Mouse (Mus musculus) inflammation-experienced regulatory T-cells, adult 6 months (primary cell): Measurements from ENCODE around the gene 2900026A02Rik. TPM values are rescaled to one million over a fixed set of nuclear protein-coding genes. Genes with fewer than 3 reads are reported as not detected.
"Not testable (repeated sequence)": the region's sequence is repeated elsewhere in the genome, so short reads cannot be mapped to it uniquely, and the experiment has no call there.

Source experiments
- ATAC-seq: one replicate; pipeline ENCODE4 v1.8.0; 2017
- polyA plus RNA-seq, 3 experiments: library from polyadenylated mRNA; unstranded; fragments of 100-300 nt; shearing (Covaris generic); gene quantifications; one replicate each; pipeline ENCODE4 v1.2.1; 2017

The 2900026A02Rik gene
- polyA plus RNA-seq, 3 experiments from 2014 or later, result 1.4 to 3.2 (median 1.4) TPM

DNA sequence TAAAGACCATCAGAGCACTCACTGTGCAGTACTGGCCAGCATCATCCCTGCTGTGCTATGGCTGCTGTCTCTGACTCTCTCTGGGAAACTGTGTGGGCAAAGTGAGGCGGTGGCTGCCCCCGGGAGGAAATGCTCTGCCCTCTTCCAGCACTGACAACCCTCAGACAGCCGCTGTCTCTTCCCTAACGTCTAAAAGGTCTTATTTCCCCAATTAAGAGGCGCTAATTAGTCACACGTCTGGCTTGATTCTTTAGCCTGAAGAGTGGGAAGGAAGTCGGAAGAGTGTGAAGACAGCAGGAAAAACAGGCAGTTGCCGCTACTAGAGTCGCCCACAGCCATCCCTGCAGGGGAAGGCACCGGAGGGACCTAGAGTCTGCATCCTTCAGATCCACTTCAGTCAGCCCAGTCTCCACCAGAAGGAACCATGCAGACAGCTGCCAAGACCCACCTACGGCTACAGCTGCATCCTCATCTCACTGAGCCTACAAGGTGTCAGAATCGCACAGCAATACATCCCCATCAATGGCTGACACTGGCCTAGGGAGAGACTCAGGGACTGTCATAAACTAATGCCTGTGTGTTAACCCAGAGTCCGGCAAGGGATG lies 101.1 kb downstream of the 2900026A02Rik start:
- ATAC-seq, result no peak

DNA sequence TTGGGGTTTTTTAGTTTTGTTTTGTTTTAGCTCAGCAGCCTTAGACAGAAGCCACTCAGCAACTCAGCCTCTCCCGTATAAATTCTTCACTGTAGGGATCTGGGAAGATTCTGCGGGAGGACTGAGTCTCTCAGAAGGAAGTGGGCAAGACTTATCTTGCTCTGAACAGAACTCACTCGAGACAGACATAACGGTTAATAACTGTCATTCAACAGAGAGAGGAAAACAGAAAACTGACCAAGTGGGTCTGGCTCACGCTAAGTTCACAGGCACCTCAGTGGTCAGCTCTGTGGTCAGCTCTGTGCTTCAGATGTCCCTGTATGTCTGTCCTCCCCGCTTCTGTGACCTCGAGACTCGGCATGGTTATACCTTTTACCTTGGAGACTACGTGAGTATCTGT lies 101.7 kb downstream of the 2900026A02Rik start:
- no peak for ATAC-seq

DNA sequence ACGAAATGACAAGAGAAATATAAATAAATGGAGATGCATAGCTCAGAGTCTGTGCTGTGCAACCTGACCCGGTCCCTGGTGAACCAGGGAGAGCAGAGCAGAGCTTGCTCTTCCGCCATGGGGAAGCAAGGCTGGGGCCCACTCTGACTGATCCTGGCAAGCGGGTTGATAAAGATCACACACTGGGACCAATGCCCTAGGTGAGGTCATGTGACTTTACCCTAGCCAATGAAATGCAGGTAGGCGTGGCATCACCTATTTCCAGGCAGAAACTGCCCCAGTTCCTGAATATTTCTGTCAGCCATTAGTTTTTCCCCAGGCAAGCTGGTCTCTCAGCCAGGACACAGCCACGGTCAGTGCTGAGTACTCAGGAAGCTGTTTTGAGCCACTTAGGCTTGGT lies 102.3 kb downstream of the 2900026A02Rik start:
- no peak for ATAC-seq

DNA sequence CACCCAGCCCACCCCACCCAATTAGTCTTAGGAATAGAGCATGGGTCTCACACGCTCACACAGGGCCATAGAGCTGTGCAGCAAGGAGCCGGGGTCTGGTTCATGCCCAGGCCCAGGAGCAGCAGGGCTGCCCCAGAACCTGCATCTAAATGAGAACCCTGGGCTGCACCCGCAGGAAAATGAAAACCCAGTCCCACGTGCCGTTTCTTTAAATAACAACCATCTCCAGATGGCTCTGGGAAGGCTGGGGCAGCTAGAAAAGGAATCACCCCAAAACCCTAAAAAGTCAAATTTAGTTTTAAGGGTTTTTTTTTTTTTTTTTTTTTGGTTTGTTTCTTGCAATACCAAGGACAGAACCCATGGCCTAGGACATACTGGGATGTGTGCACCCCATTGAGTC lies 103.7 kb downstream of the 2900026A02Rik start:
- ATAC-seq, result no peak

DNA sequence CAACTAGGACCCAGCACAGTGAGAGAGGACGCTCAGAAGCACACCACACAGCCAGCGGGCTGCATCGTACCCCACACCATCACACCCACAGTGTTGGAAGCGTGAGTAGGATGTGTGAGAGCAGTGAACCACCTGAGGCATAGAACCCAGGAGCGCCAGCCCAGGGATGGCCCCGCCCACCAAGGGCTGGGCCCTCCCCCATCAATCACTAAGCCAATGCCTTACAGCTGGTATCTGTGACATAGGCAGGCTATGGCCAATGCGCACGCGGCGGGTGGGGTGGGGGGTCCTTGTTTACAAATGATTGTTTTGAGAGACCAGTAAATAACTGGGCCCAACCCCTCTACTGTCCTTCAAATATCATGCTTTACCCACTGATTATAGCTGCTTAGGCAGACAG lies 105.1 kb downstream of the 2900026A02Rik start:
- no peak for ATAC-seq

- peak; percentile 67 for ATAC-seq
Measured at GRCm38 (mm10) chr5:113114264-113115225, 106.5 kb downstream of the 2900026A02Rik start.

- no peak for ATAC-seq
Measured at GRCm38 (mm10) chr5:113113120-113113519, 107.9 kb downstream of the 2900026A02Rik start.

- ATAC-seq, result no peak
Measured at GRCm38 (mm10) chr5:113111336-113111735, 109.7 kb downstream of the 2900026A02Rik start.

- ATAC-seq, result no peak
Measured at GRCm38 (mm10) chr5:113110929-113111328, 110.1 kb downstream of the 2900026A02Rik start.

GRCm38 (mm10) chr5:113109651-113110050 lies 111.4 kb downstream of the 2900026A02Rik start:
- not testable (repeated sequence) for ATAC-seq

- ATAC-seq, result no peak
Measured at GRCm38 (mm10) chr5:113108165-113108764, 112.8 kb downstream of the 2900026A02Rik start.

- ATAC-seq, result no peak
Measured at GRCm38 (mm10) chr5:113107709-113108108, 113.3 kb downstream of the 2900026A02Rik start.

GRCm38 (mm10) chr5:113106594-113106993 lies 114.4 kb downstream of the 2900026A02Rik start:
- ATAC-seq, result no peak

DNA sequence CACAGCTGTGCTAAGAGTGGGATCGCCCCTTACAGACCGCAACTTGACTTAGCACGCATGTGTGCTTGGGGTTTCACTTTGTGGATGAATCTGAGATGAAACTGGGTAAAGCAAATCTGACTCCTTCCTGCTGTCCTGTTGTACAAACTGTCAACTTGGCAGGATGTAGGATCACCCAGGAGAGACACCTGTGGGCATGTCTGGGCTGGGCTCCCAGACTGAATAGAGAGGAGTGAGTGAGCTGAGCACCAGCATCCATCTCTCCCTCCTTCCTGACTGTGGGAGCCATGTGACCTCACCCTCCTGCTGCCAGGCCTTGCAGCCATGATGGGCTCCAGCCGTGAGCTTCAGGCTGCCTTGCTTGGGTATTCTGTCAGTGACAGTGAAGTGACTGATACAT lies 115.6 kb downstream of the 2900026A02Rik start:
- no peak for ATAC-seq

DNA sequence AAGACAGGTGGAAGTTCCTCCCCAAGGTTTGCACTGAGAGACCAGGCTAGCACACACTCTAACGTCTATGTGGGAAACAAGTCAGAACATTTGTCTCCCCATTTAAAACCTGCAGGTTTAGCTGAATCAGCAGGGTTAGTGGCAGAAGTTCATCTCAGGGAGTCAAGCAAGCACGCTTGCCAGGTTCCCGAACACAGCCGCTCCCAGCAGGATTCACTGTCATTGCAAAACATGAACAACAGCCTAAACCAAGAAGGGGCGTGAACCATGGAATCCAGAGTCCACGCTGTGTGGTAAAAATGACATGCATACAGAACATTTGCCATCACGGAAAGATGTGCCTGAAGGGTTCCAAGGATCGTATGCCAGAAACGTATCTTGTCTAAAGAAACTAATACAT lies 116.0 kb downstream of the 2900026A02Rik start:
- ATAC-seq, result no peak

DNA sequence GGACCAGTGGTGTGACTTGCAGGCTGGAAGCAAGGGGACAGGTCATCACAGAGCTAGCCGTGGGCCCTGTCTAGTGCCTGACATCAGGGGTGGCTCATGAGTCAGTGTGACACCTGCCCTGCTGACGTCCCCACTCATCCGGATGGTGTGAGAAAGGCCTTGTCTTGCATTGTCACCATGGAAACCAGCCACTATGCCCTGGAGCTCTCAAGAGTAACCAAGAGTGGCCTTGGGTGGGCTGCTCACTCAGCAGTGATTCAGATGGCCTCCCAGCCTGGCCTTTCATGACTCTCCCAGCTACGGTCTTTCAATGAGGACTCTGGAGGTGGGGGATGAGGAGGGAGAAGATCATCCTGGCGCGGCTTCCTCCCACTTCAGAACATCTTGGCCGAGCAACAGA lies 118.6 kb downstream of the 2900026A02Rik start:
- no peak for ATAC-seq

GRCm38 (mm10) chr5:113101457-113101856 lies 119.6 kb downstream of the 2900026A02Rik start:
- no peak for ATAC-seq

GRCm38 (mm10) chr5:113100422-113100821 lies 120.6 kb downstream of the 2900026A02Rik start:
- ATAC-seq, result no peak

- ATAC-seq, result peak; percentile 32
Measured at GRCm38 (mm10) chr5:113099546-113099945, 121.5 kb downstream of the 2900026A02Rik start.

- ATAC-seq, result no peak
Measured at GRCm38 (mm10) chr5:113097551-113097950, 123.5 kb downstream of the 2900026A02Rik start.

DNA sequence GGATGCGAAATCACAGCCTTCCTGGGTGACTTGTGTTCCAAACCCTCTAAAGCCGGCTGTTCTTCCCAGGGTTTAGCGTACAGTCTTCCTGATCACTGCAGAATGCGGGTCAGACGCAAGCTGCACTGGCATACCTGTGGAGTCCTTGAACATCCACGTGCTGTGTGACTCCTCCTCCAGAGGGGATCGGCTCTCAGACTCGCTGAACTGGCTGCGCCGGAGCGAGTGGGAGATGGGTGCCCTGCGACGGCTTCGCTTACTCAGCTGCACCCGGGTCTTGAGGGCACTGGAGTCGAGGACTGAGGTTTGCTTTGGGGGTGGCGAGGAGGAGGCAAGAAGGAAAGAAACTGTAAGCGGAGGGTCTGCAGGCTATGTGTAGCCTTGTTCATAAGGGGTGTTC lies 125.6 kb downstream of the 2900026A02Rik start:
- ATAC-seq, result no peak

DNA sequence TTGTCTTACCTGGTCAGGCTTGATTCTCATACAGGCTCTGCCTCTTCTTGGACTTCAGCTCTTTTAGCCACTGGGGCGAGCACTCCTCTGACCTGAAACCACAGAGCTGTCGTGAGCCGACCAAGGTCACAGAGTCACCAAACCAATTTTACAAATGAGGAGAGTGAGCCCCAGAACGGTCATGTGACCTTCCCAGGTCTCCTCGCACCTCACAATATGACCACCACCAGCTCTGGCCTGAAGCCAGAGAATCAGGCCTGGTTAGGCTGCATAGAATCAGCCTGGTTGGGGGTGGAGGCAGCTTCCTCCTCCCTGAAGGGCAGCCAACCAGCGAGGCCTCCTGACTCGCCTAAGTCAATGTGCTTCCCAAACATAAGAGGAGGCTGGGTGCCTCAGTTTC lies 128.6 kb downstream of the 2900026A02Rik start:
- no peak for ATAC-seq

DNA sequence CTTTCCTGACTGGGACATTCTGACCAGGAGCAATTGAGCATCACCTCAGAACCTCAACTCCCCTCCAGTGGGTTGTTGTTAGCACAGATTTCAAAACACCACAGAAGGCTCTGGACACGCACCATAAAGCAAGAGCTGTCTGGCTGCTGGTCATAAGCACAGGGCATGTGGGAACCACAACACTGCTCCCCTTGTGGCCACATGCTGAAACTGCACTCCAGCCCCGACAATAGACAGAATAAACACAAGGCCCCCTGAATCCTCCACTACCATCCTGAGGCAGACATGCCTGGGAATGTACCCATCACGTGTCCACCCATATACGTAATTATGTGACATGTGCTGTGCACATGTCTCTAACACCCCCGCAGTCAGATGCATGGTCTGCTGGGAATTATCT lies 129.9 kb downstream of the 2900026A02Rik start:
- ATAC-seq, result no peak
